Mouse (Mus musculus): Measurements from ENCODE around the gene Plin4.
"Not testable (repeated sequence)": the region's sequence is repeated elsewhere in the genome, so short reads cannot be mapped to it uniquely, and the experiment has no call there.

Gene Plin4

GRCm38 (mm10) chr17:56102158-56102557 lies 7.4 kb downstream of the Plin4 start:
- DNase-seq (ENCODE audit: low spot score in 2 of 2), result no peak

- no peak for DNase-seq (ENCODE audit: low spot score in 2 of 2)
Observed at GRCm38 (mm10) chr17:56100811-56101210, 8.8 kb downstream of the Plin4 start.

GRCm38 (mm10) chr17:56098711-56099572 lies 10.7 kb downstream of the Plin4 start:
- no peak for DNase-seq (ENCODE audit: low spot score in 2 of 2)

GRCm38 (mm10) chr17:56098180-56098579 lies 11.4 kb downstream of the Plin4 start:
- DNase-seq (ENCODE audit: low spot score in 2 of 2), result no peak

GRCm38 (mm10) chr17:56096883-56097282 lies 12.7 kb downstream of the Plin4 start:
- DNase-seq (ENCODE audit: low spot score in 2 of 2), result no peak

GRCm38 (mm10) chr17:56092794-56093193 lies 16.8 kb downstream of the Plin4 start:
- no peak for DNase-seq (ENCODE audit: low spot score in 2 of 2)

- DNase-seq (ENCODE audit: low spot score in 2 of 2), result no peak
Observed at GRCm38 (mm10) chr17:56092312-56092711, 17.3 kb downstream of the Plin4 start.

- peak; percentile 50 to 60 for DNase-seq (ENCODE audit: low spot score in 2 of 2)
Observed at GRCm38 (mm10) chr17:56080781-56081585, 28.6 kb downstream of the Plin4 start.

GRCm38 (mm10) chr17:56079921-56080320 lies 29.7 kb downstream of the Plin4 start:
- DNase-seq (ENCODE audit: low spot score in 2 of 2), result no peak

- peak; percentile 99 to 100 for DNase-seq (ENCODE audit: low spot score in 2 of 2)
Observed at GRCm38 (mm10) chr17:56078880-56079795, 30.5 kb downstream of the Plin4 start, which contains the start of gene Hdgfl2. Hdgfl2 (plus strand) TSS chr17:56079634.

GRCm38 (mm10) chr17:56078361-56078760 lies 31.2 kb downstream of the Plin4 start:
- not testable (repeated sequence) for DNase-seq (ENCODE audit: low spot score in 2 of 2)

GRCm38 (mm10) chr17:56077523-56077922 lies 32.1 kb downstream of the Plin4 start:
- no peak for DNase-seq (ENCODE audit: low spot score in 2 of 2)

GRCm38 (mm10) chr17:56074827-56075208 lies 34.8 kb downstream of the Plin4 start, which contains the start of gene Ubxn6:
Ubxn6 (minus strand) TSS chr17:56075028.
- DNase-seq (ENCODE audit: low spot score in 2 of 2), result peak; percentile 95 to 97

- peak; percentile 64 to 66 for DNase-seq (ENCODE audit: low spot score in 2 of 2)
Observed at GRCm38 (mm10) chr17:56074097-56074826, 35.3 kb downstream of the Plin4 start.

GRCm38 (mm10) chr17:56072243-56072642 lies 37.4 kb downstream of the Plin4 start:
- DNase-seq (ENCODE audit: low spot score in 2 of 2), result no peak

- DNase-seq (ENCODE audit: low spot score in 2 of 2), result no peak
Observed at GRCm38 (mm10) chr17:56071126-56071525, 38.5 kb downstream of the Plin4 start.

GRCm38 (mm10) chr17:56069066-56069465 lies 40.5 kb downstream of the Plin4 start:
- DNase-seq (ENCODE audit: low spot score in 2 of 2), result no peak

- no peak for DNase-seq (ENCODE audit: low spot score in 2 of 2)
Observed at GRCm38 (mm10) chr17:56066451-56066850, 43.2 kb downstream of the Plin4 start.

GRCm38 (mm10) chr17:56065715-56066114 lies 43.9 kb downstream of the Plin4 start:
- DNase-seq (ENCODE audit: low spot score in 2 of 2), result not testable (repeated sequence)

GRCm38 (mm10) chr17:56062081-56062480 lies 47.5 kb downstream of the Plin4 start:
- no peak for DNase-seq (ENCODE audit: low spot score in 2 of 2)

Measured in frontal cortex, postnatal 14 days (tissue).